Mouse (Mus musculus): Measurements from ENCODE around the gene Gk2. TPM values are rescaled to one million over a fixed set of nuclear protein-coding genes. Genes with fewer than 3 reads are reported as not detected.

Gene Gk2
- not detected in 2 replicates for total RNA-seq (2015; ENCODE audit: low replicate concordance)
- total RNA-seq (2017; ENCODE audit: low replicate concordance) = not detected in 2 replicates

DNA sequence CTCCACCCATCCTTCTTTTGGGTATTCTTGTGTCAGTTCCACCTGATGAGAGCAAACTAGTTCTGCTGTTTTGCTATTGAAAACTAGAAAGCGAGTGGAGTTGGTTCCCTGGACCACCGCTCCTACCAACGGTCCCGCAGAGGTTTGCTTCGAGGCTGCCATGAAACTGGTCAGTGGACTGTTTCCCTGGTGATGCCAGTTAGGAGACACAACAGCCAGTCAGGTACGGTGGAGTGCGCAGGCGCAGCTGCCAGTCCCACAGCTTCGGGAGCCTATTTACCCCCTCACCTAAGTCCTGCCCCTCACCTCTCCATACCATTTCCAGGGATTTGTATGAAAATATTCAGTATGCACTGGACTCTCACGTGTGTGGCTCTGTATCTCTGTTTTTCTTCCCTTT, at the start of gene Gk2:
Gene Gk2 (minus strand): TSS at position 206 of the 400 bp plus-strand sequence.
- no peak for ATAC-seq (replicated peaks; ENCODE audit: low FRiP score, poor library complexity, severe bottlenecking)

DNA sequence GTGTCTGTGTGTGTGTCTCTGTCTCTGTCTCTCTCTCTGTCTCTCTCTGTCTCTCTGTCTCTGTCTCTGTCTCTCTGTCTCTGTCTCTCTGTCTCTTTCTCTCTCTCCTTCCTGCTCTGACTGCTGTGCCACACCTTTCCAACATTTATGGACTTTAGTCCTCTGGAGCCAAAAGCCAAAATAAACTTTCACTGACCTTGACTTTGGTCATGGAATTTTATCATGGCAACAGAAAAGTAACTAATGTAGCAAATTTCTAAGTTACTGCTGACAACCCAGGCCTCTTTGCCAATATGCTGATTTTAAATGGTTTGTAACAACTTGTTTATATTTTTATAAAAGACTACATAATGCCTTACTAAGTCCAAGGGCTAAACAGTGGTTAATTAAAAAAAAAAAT, 41.2 kb upstream of the Gk2 start:
- no peak for ATAC-seq (replicated peaks; ENCODE audit: low FRiP score, poor library complexity, severe bottlenecking)

GRCm38 (mm10) chr5:97495488-97496092, 38.8 kb upstream of the Gk2 start:
- no peak for ATAC-seq (replicated peaks; ENCODE audit: low FRiP score, poor library complexity, severe bottlenecking)

- ATAC-seq (replicated peaks; ENCODE audit: low FRiP score, poor library complexity, severe bottlenecking) = no peak
Measured at GRCm38 (mm10) chr5:97493421-97493820, 36.6 kb upstream of the Gk2 start.

- ATAC-seq (replicated peaks; ENCODE audit: low FRiP score, poor library complexity, severe bottlenecking) = no peak
Measured at GRCm38 (mm10) chr5:97486141-97486540, 29.3 kb upstream of the Gk2 start.

DNA sequence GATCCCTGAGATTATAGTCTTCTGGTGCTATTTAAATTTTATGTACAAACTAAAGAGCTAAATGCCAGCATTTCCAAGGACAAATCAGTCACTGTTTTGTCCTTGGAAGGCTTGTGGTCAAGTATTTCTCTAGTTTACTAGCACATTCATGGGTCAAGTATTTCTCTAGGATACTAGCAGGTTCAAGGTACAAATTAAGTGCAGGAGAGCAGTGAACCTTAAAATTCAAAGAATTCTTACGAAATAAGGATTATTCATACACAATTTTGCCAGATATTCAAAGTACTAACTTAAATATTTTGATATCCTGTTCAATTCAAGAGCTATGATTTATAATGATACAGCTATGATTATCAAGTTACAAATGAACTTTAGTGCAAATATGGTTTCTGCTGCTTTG, 23.2 kb upstream of the Gk2 start:
- ATAC-seq (replicated peaks; ENCODE audit: low FRiP score, poor library complexity, severe bottlenecking) = no peak

- no peak for ATAC-seq (replicated peaks; ENCODE audit: low FRiP score, poor library complexity, severe bottlenecking)
Measured at GRCm38 (mm10) chr5:97467246-97467645, 10.4 kb upstream of the Gk2 start.

- ATAC-seq (replicated peaks; ENCODE audit: low FRiP score, poor library complexity, severe bottlenecking) = no peak
Measured at GRCm38 (mm10) chr5:97466430-97467158, 9.8 kb upstream of the Gk2 start.

DNA sequence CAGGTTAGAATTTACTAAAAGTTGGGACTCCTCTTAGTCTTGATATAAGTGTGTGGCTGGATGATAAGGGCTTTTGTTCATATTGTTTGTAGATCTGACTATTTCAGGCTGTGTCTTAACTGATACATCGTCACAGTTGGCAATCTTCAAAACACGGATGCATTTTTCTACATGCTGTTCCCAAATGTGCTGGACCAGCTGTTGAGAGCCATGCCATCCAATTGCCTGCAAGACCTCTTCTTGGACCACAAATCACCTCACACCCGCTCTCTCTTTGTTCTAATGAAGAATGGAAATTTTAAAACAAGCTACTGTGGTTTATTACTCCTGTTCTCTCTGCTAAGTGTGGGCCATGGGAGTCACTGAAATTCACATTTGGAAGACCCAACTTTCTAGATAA, 9.1 kb upstream of the Gk2 start:
- ATAC-seq (replicated peaks; ENCODE audit: low FRiP score, poor library complexity, severe bottlenecking) = no peak

GRCm38 (mm10) chr5:97462856-97463255, 6.0 kb upstream of the Gk2 start:
- ATAC-seq (replicated peaks; ENCODE audit: low FRiP score, poor library complexity, severe bottlenecking) = no peak

DNA sequence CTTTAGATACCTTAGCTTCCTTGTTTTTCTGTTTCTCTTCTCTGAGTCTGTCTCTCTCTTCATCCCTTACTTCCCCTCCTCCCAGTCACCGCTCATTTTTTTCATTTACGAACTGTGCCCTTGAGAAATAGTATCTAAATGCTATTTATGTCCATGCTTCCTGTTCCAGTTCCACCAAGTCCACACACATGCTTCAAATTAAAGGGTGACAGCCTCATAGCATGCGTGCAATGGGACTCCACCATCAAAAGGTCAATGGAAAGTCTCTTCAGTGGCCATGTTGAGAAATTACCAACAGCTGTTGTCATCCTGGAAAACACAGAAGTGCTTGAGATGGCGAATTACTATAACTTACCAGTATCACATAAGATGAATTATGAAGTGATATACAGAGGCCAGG, 5.4 kb downstream of the Gk2 start:
- ATAC-seq (replicated peaks; ENCODE audit: low FRiP score, poor library complexity, severe bottlenecking) = no peak

DNA sequence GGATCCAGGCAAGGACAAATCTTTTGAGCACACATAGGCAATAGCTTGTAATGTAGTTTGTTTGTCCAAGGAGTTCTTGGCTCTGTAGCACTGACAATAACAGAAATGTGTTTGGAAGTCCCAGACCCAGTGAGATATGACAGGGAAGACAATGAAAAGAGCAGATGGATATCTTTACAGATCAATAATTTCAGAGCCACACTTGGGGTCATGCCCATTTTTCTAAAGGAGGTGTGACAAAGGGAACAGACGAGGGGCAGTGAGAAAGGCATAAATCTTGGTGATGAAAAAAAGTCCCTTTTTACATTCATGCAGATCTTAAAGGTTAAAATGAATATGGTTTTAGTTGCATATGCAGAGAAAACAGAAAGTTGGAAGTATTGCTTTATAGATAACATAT, 12.6 kb downstream of the Gk2 start:
- no peak for ATAC-seq (replicated peaks; ENCODE audit: low FRiP score, poor library complexity, severe bottlenecking)

DNA sequence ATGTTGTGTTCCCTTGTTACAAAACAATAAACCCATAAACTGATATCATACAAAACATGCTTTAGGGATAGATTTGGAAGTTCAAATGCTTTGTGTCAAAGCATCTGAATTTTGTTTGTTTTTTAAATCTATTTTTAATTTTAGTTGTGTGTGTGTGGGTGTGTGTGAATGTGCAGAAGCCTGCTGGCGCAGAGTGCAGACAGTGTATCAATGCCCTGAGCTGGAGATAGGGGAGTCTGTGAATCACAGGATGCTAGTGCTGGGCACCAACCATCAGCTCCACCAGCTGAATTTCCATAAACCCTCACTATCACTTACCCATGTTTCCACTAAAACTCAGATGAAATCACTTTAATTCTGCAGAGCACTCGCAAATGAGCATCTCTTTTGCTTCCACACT, 24.3 kb downstream of the Gk2 start:
- no peak for ATAC-seq (replicated peaks; ENCODE audit: low FRiP score, poor library complexity, severe bottlenecking)

- no peak for ATAC-seq (replicated peaks; ENCODE audit: low FRiP score, poor library complexity, severe bottlenecking)
Measured at GRCm38 (mm10) chr5:97429976-97430375, 26.8 kb downstream of the Gk2 start.

DNA sequence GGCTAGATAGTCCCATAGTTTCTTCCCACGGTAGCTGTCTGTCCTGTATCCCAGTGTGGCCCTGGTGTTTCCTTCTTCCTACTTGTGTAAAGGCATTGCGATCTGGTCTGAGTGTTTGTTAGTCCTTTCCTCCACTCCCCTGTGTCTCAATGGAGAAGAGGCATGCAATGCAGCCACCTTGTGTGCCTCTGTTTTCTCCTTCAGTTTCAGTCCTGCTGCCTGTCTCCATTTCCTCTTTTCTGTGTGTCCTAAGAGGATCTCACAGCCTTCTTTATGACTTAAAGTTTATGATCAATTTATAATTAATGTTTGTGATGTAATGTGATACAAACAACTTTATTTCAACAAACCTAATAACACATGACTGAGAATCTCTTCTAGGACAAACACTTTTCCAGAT, 35.2 kb downstream of the Gk2 start:
- no peak for ATAC-seq (replicated peaks; ENCODE audit: low FRiP score, poor library complexity, severe bottlenecking)

DNA sequence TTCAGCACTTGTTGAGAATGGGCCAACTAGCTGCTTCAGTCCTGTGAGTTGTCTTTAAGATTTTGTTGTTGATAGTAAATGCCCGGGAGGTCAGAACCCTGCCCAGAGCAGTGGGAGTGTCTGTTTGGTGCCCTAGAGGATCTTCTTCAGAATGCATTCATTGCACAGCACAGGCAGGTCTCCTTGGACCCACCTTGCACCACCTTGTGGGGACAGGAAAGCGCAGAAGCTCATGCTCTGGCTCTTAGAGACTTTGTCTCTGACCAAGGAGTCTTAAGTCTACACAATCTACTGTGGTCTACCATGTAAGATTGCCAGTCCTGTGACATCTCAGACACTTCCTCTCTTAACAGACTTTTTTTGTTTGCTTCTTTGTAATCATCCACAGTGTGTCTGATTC, 39.6 kb downstream of the Gk2 start:
- ATAC-seq (replicated peaks; ENCODE audit: low FRiP score, poor library complexity, severe bottlenecking) = no peak

DNA sequence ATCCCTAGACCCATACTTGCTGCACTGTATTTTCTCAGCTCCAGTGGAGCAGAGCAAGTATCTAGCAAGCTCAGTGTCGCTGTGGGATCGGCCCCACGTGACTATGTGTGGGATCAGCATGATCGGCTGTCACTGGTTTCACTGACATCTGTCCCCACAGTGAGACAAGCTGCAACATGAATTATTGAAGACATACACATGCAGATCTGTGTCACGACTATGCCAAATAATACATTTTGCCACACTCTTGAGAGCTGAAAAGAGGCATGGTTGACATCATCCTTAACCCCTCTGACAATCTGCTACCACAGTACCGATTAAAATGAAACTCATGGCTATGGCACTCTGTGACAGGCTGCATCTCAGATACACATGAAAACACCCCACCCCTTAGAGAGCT, 41.0 kb downstream of the Gk2 start:
- ATAC-seq (replicated peaks; ENCODE audit: low FRiP score, poor library complexity, severe bottlenecking) = no peak

GRCm38 (mm10) chr5:97413716-97414115, 43.1 kb downstream of the Gk2 start:
- no peak for ATAC-seq (replicated peaks; ENCODE audit: low FRiP score, poor library complexity, severe bottlenecking)

DNA sequence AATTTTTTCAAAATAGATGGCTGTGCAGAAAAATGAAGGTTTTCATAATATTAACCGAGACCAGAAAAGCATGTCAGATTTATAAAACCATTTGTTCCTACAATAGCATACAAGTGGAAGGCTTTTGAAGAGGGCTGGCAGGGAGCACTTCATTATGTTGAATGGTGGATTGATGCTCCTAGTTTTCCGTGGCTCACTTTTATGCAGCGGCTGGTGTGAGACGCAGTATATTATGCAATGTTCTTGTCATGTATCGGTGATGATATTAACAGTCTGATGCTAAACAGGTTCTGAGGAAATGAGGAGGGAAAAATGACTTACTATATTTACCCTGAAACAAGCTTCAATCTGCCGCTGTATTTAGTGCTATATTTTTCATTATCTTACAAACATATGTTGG, 46.6 kb downstream of the Gk2 start:
- no peak for ATAC-seq (replicated peaks; ENCODE audit: low FRiP score, poor library complexity, severe bottlenecking)

DNA sequence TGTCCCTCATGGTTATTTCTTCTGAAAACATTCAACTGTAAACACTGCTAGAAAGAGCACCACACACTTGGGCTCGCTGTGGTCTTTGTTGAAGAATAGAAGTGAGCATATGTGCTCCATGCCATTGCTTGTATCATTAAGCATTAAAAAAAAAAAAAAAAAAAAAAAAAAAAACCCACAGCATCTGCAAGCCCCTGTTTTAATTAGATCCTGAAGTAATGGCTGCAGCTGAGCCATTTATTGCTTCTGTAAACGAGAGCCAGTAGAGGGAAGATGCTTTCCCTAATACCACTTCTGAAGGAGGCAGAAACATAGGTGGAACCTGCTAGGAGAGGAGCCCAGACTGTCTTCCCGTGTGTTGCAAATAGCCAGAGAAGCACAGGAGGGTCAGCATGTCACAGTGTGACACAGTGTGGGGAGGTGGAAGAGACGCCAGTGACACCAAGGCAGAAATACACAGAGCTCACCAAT, 47.6 kb downstream of the Gk2 start:
- no peak for ATAC-seq (replicated peaks; ENCODE audit: low FRiP score, poor library complexity, severe bottlenecking)
